Mouse (Mus musculus) hematopoietic stem cell, adult 5-6 weeks (primary cell): ENCODE measurements around the gene Dnah14. TPM values are rescaled to one million over a fixed set of nuclear protein-coding genes. Genes with fewer than 3 reads are reported as not detected.

Source experiments
- ATAC-seq, 2 experiments: fragments of 125-278 bp in 1 of 2; replicated peaks in 1 of 2; 2 replicates each; pipeline ENCODE4 v1.8.0; 2016 to 2017; ENCODE audit warnings: inconsistent platforms in 2 of 2, mild to moderate bottlenecking in 2 of 2, moderate number of reproducible peaks in 2 of 2, low read depth in 1 of 2, moderate TSS enrichment in 1 of 2; ENCODE audit not compliant: low FRiP score in 2 of 2, poor library complexity in 2 of 2, severe bottlenecking in 2 of 2, insufficient read depth in 1 of 2, low TSS enrichment in 1 of 2
- total RNA-seq: library from RNA; stranded (forward); fragments of 172-1452, 232-1000 nt; gene quantifications from 2 replicates; pipeline ENCODE4 v1.2.3, GENCODE M21; 2017

Gene Dnah14
- total RNA-seq, 1 experiment from 2014 or later, result 8.0 TPM

DNA sequence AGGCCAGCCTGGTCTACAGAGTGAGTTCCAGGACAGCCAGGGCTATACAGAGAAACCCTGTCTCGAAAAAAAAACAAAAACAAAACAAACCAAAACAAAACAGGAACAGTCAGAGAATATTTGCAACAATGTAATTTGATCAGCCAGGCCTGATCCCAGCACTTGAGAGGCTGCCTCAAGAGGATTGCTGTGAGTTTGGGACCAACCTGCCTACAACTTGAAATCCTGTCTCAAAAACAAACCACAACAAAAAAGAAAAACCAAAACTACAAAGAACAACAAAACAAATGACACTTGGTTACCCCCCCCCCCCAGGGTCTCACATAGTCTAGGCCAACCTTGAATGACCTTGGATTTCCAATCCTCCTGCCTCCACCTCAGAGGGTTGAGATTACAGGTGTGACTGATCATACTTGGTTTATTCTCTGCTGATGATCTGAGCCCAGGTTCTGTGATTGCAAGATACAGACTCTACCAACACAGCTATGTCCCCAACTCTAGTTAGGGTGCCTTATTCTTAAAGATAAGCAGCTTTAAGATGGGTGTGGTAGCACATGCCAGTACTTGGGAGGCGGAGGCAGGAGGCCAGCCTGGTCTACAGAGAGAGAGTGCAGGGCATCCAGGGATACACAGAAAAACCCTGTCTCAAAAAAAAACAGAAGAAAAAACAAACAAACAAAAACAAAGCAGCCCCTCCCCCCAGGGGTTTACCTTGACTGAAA lies 285.0 kb downstream of the Dnah14 start:
- ATAC-seq, result no peak

- no peak for ATAC-seq
These were observed 286.5 kb downstream of the Dnah14 start for GRCm38 (mm10) chr1:181862676-181863374.

- no peak for ATAC-seq
These were observed 287.1 kb downstream of the Dnah14 start for GRCm38 (mm10) chr1:181863431-181863830.

Other genes with a start within 250 kb of the Dnah14 start
- gene Cnih3, start 223.9 kb upstream of the Dnah14 start, total RNA-seq, result not detected in 2 replicates
- not detected in 2 replicates for gene Ccdc121, start 65.1 kb upstream of the Dnah14 start, total RNA-seq